Mouse (Mus musculus): ENCODE data around the gene Hipk2. TPM values are rescaled to one million over a fixed set of nuclear protein-coding genes. Genes with fewer than 3 reads are reported as not detected.

Hipk2 gene
- polyA plus RNA-seq, 1 experiment from 2014 or later, result 9.5 TPM

DNA sequence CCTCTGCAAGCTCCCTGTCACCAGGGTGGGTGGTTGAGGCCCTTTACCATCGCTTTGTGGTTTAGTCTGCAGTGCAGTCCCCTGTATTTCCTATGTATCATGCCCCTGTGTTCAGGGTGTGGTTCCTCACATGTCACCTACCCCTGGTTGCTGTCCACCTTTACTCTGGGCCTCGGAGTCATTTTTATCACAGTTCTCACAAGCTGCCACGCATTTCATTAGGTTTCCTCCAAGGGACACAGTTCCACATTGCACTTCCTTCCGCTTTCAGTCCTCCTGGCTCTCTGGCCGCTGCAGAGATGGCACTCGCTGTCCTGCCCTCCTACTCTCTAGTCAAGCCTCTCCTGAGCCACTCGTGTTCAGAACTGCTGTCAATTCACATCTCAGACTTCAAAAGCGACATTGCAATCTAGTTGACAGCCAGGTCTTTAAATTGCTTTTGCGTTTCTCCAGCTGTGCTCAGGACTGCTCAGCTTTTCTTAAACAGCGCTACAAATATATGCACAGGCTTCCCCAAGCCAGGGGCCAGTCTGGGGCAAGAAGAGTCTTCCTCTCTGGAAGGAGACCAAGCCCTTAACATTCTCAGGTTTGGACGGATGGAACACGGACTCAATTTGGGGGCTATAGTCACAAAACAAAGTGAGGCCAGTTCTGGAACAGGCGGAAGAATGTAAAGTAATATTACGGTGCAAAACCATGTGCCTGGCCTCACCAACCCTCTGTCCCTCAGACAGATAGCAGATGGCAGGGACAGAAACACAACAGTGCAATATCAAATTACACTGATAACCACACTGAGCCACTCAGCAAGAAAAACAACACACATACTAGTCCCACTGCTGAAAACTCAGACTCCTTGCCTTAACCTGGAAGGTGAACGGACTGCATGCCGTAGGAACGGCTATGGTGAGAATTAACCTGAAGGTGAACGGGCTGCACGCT lies 161.7 kb downstream of the Hipk2 start:
- peaks cover 19% of the 10 kb centered on the region for H3K4me1 ChIP-seq
- 59% methylated on average over 19 of the region's 19 CpGs for WGBS
- peaks cover 92% of the 10 kb centered on the region for H3K36me3 ChIP-seq
- H3K9me3 ChIP-seq, result no peaks in the 10 kb centered on the region
- no peak overlapping the region for H3K4me3 ChIP-seq
- H3K9ac ChIP-seq, result no peak overlapping the region
- H3K27ac ChIP-seq (replicated peaks), result peak overlapping the region; percentile 5; the same call in 1 of the 2 replicates
- no peak for ATAC-seq (ENCODE audit: extremely low read depth, insufficient number of reproducible peaks, low FRiP score, low TSS enrichment)
- H3K4me2 ChIP-seq, result peak overlapping the region; percentile 1; the same call in 1 of the 2 replicates
- H3K27me3 ChIP-seq (replicated peaks), result no peaks in the 10 kb centered on the region

DNA sequence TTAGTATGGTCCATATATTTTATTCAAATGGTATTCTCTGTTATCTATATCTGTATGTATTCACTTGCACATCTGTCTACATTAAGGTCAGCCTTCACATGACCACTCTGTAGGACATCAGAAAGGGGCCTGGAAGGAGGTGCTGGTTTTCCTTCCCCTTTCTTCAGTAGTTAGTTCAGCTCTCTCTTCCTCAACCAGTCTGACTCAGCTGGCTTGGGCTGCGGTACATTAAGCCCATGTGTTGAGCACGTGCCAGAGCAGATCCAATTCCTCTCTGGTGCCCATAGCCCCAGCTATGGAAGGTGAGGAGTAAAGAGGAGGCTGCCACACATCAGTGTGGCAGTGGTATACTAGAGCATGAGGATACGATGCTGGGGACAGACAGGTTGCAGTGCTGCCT lies 165.5 kb downstream of the Hipk2 start:
- Histone ChIP-seq H3K4me3 (no peak overlapping the region), H3K4me2 (no peak overlapping the region), H3K4me1 (peaks cover 25% of the 10 kb centered on the region), H3K9me3 (no peaks in the 10 kb centered on the region), H3K27me3 (replicated peaks) (no peaks in the 10 kb centered on the region), H3K27ac (replicated peaks) (no peak overlapping the region), H3K36me3 (peaks cover 80% of the 10 kb centered on the region), H3K9ac (no peak overlapping the region)
- no peak for ATAC-seq (ENCODE audit: extremely low read depth, insufficient number of reproducible peaks, low FRiP score, low TSS enrichment)
- 90% methylated on average over 3 of the region's 3 CpGs for WGBS

DNA sequence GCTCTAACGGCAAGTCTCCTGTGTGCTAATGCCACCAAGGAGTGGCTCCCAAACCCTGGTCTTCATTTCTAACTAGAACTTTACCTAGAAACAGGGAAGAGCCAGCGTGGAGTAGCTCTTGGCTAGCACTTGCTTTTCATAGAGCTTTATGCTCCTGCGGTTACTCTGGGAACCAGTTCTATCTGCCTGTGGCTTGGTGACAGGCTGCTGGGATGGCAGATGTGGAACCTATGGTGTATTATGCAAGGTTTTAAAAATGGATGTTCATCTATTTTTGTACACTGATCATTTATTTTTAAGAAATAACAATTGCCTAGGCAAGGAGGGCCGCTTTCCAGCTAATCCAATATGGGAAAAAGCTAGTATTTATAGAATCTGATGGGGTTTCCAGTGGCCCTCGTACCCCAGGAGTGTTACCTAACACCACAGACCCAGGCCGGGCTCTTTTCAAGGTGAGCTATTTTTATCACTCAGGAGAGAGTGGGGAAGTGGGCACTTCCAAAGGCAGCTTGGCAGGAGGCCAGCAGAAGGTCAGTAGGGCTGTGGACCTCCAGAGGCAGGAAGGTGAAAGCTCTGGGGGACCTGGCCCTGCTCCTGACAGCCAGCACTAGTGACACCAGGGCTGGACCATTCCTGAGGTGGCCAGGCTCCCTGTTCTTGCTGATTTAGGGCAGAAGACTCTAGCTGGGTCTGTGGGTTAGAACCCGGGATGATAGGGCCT lies 171.5 kb downstream of the Hipk2 start:
- Histone ChIP-seq H3K27ac (replicated peaks) (peak overlapping the region; percentile 91), H3K9ac (peak overlapping the region; percentile 56), H3K27me3 (replicated peaks) (no peaks in the 10 kb centered on the region), H3K4me3 (no peak overlapping the region), H3K4me1 (peaks cover 45% of the 10 kb centered on the region), H3K4me2 (no peak overlapping the region; the same call in 1 of the 2 replicates), H3K36me3 (peaks cover 65% of the 10 kb centered on the region), H3K9me3 (no peaks in the 10 kb centered on the region)
- 49% methylated on average over 7 of the region's 7 CpGs for WGBS
- peak; percentile 63 for ATAC-seq (ENCODE audit: extremely low read depth, insufficient number of reproducible peaks, low FRiP score, low TSS enrichment)

DNA sequence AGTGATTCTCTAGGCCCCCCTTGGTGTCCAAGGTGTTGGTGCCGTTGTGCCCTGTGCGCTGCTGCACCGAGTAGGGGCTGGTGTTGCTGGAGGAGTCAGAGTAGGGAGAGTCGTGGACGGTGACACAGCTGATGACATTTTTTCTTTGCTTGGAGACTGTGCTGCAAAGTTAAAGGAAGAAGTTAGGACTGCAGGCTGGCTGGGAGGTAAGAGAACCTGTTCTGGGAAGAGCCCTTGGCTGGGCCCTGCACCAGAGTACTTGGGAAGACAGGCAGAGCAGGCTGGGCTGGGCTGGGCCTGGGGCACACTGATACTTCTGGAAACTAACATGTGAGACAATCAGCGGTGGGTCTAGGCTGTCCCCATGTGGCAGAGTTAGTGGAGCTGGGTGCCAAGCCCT lies 172.4 kb downstream of the Hipk2 start:
- peaks cover 68% of the 10 kb centered on the region for H3K36me3 ChIP-seq
- WGBS, result 63% methylated on average over 6 of the region's 6 CpGs

DNA sequence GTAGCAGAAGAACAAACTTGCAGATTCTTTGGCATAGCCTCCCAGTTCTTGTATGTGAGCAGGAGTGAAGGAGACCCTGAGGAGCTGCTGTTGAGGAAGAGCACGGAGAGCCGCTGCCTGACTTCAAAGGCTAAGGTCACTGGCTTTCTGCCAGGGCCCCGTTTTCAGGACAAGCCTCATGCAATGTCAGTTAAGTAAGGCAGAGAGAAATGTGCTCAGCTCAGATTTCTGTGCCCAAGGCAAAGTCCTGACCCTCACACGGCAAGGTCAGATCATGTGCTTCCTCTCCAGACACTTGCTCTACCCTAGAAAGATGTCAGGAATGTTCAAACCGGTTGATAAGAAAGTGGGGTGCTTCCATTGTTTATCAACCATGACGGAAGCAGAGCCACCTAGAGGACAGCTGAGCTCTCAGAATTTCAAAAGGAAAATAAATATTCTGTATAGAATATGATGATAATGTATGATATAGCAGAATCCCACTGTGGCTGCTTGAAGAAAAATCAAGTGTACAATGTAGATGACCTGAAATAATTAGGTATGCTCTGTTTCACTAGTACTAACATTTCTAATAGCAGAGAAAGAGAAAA lies 173.1 kb downstream of the Hipk2 start:
- no peaks in the 10 kb centered on the region for H3K9me3 ChIP-seq
- H3K27me3 ChIP-seq (replicated peaks), result no peaks in the 10 kb centered on the region
- no peak overlapping the region for H3K4me2 ChIP-seq
- H3K4me3 ChIP-seq, result no peak overlapping the region
- peaks cover 45% of the 10 kb centered on the region for H3K4me1 ChIP-seq
- 10% methylated on average over 6 of the region's 6 CpGs for WGBS
- peak overlapping the region; percentile 91 for H3K27ac ChIP-seq (replicated peaks)
- no peak for ATAC-seq (ENCODE audit: extremely low read depth, insufficient number of reproducible peaks, low FRiP score, low TSS enrichment)
- H3K9ac ChIP-seq, result peak overlapping the region; percentile 21
- peaks cover 70% of the 10 kb centered on the region for H3K36me3 ChIP-seq

More for the DNA sequence above, 172.4 kb downstream of the Hipk2 start:
- H3K27me3 ChIP-seq (replicated peaks), result no peaks in the 10 kb centered on the region
- H3K9me3 ChIP-seq, result no peaks in the 10 kb centered on the region
- peaks cover 45% of the 10 kb centered on the region for H3K4me1 ChIP-seq
- no peak overlapping the region for H3K4me2 ChIP-seq
- H3K4me3 ChIP-seq, result no peak overlapping the region
- ATAC-seq (ENCODE audit: extremely low read depth, insufficient number of reproducible peaks, low FRiP score, low TSS enrichment), result no peak
- peak overlapping the region; percentile 56; the same call in 1 of the 2 replicates for H3K9ac ChIP-seq
- peak overlapping the region; percentile 91 for H3K27ac ChIP-seq (replicated peaks)

DNA sequence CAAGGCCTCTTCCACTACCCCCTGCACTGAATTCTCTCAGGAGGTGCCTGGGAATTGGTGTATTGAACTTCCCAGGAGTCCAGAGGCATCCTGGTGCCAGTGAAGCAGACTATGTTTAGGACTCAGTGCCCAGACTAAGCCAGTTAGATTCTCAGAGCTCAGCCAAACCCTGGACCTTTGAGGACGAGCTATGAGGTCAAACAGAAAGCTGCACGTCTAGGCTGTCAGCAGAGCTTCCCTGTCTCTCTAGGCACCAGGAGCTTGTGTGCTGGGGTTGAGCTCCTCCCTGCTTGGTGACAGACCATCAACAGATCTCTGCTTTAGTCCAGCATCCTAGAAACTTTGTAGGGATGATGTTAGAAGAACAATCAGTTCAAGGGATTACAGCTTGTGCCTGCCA lies 174.5 kb downstream of the Hipk2 start:
- H3K36me3 ChIP-seq, result peaks cover 67% of the 10 kb centered on the region
- H3K27me3 ChIP-seq (replicated peaks), result no peaks in the 10 kb centered on the region
- peaks cover 43% of the 10 kb centered on the region for H3K4me1 ChIP-seq
- ATAC-seq (ENCODE audit: extremely low read depth, insufficient number of reproducible peaks, low FRiP score, low TSS enrichment), result no peak
- WGBS, result 42% methylated on average over 2 of the region's 2 CpGs
- no peak overlapping the region for H3K9ac ChIP-seq
- no peaks in the 10 kb centered on the region for H3K9me3 ChIP-seq
- no peak overlapping the region for H3K4me2 ChIP-seq
- no peak overlapping the region; the same call in 1 of the 2 replicates for H3K27ac ChIP-seq (replicated peaks)
- H3K4me3 ChIP-seq, result no peak overlapping the region

DNA sequence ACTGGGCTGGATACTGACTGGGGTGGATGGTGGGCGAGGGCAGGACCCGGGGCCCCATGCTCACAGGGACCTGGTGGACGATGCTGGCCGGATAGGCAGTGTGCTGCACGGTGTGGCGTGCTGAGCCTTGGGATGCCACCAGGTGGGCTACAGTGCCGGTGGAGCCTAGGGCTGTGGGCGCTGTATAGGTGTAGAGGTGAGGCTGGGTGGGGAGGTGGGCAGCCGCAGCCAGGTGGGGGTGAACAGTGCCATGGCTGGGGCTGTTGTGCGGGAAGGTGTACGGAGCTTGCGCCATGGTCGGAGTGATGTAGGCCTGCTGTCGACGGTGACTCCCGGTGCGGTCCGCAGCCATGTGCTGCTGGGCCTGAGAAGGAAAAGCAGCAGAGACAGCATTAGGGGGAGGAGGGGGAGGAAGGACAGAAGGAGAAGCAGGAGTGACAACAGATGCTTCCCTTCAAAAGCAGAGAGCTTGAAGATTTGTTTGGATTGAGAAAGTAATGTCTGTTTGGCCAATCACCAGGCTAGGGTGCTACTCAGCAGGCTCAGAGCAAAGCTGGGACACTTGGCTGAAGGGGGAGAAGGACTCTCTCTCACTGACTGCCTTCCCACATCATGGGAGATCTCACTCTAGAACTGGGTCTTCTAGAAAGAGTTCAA lies 177.6 kb downstream of the Hipk2 start:
- Histone ChIP-seq H3K4me2 (no peak overlapping the region), H3K9ac (no peak overlapping the region), H3K4me1 (peaks cover 22% of the 10 kb centered on the region), H3K36me3 (peaks cover 84% of the 10 kb centered on the region), H3K9me3 (no peaks in the 10 kb centered on the region), H3K27me3 (replicated peaks) (no peaks in the 10 kb centered on the region), H3K4me3 (no peak overlapping the region), H3K27ac (replicated peaks) (no peak overlapping the region)
- no peak for ATAC-seq (ENCODE audit: extremely low read depth, insufficient number of reproducible peaks, low FRiP score, low TSS enrichment)
- WGBS, result 93% methylated on average over 18 of the region's 18 CpGs

DNA sequence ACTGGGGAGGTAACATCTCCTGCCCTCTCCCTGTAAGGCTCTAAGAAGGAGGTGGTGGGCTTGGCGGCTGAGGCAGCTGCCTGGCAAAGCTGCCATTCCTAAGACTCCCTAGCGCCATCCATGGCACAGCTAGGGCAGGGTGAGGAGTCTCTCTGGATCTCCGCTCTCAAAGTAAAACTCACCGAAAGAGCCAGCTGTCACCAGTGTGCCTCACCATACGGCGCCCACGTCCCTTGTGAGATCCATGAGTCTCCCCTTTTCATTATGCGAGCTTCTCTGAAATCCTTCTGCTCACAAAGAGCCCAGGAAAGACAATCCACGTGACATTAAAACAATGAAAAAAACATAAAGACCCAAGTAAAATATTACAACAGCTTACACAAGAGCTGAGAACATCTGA lies 179.4 kb downstream of the Hipk2 start:
- Histone ChIP-seq H3K9me3 (no peaks in the 10 kb centered on the region), H3K27me3 (replicated peaks) (no peaks in the 10 kb centered on the region), H3K27ac (replicated peaks) (no peak overlapping the region), H3K36me3 (peaks cover 70% of the 10 kb centered on the region), H3K4me1 (peaks cover 9% of the 10 kb centered on the region), H3K4me3 (no peak overlapping the region), H3K9ac (no peak overlapping the region), H3K4me2 (no peak overlapping the region)
- 84% methylated on average over 9 of the region's 9 CpGs for WGBS
- no peak for ATAC-seq (ENCODE audit: extremely low read depth, insufficient number of reproducible peaks, low FRiP score, low TSS enrichment)

DNA sequence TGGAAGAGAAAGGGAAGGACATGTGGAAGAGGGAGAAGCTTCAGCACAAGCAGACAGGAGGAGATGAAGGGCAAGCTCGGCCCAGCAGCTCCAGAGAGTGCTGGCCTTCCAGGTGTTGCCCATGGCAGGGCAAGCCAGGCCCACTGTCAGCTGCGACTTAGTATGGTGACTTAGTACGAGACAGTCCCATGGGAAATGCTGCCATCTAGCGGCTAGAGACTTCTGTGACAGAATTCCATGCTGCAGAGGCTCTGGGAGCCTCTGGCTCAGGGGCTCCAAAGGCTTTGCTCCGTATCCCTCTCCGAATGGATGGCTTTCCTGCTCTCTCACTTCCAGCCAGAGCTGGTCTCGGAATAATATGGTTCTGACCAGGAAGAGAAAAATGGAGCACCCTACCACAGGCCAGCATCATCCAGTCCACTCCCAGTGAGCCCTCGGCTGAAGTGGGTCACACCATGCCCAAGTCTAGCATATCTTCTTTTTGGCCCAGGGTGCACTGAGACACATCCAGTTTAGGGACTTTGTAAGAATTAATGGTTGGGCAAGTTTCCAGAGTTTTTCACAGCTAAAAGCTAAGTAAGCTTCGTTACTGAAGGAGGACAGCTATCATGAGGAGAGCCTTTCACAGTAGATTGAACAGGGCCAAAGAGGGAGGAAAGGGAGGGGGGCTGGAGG lies 180.4 kb downstream of the Hipk2 start:
- H3K36me3 ChIP-seq, result peaks cover 65% of the 10 kb centered on the region
- no peak overlapping the region for H3K27ac ChIP-seq (replicated peaks)
- no peak overlapping the region for H3K9ac ChIP-seq
- no peak for ATAC-seq (ENCODE audit: extremely low read depth, insufficient number of reproducible peaks, low FRiP score, low TSS enrichment)
- no peaks in the 10 kb centered on the region for H3K9me3 ChIP-seq
- no peak overlapping the region for H3K4me3 ChIP-seq
- H3K4me1 ChIP-seq, result peaks cover 6% of the 10 kb centered on the region; the same call in 1 of the 2 replicates
- no peaks in the 10 kb centered on the region for H3K27me3 ChIP-seq (replicated peaks)
- no peak overlapping the region for H3K4me2 ChIP-seq
- WGBS, result 25% methylated on average over 9 of the region's 9 CpGs

DNA sequence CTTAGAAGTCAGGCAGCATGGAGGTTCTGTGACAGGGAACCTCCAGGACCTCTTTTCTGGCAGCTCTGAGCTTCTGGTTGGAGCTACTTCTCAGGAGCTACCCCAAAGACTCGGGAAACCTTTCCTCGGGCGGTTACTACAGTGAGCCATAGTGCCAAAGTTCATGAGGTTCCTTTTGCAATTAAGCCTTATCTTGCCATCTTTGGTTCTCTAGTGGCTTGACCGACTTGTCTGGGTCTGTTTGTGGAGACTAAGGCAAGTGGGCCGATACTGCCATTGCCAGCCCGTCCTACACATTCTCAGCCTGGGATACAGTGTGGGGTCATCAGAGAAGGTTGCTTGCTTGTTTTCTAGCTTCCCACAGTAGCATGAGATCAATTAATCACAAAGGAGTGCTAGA lies 183.4 kb downstream of the Hipk2 start:
- Histone ChIP-seq H3K4me1 (peaks cover 6% of the 10 kb centered on the region; the same call in 1 of the 2 replicates), H3K36me3 (peaks cover 48% of the 10 kb centered on the region), H3K4me2 (no peak overlapping the region), H3K27ac (replicated peaks) (no peak overlapping the region), H3K9me3 (no peaks in the 10 kb centered on the region), H3K4me3 (no peak overlapping the region), H3K27me3 (replicated peaks) (no peaks in the 10 kb centered on the region), H3K9ac (no peak overlapping the region)
- no peak for ATAC-seq (ENCODE audit: extremely low read depth, insufficient number of reproducible peaks, low FRiP score, low TSS enrichment)
- 91% methylated on average over 6 of the region's 6 CpGs for WGBS

All from heart, embryonic 13.5 days (tissue).